Mouse (Mus musculus) mouse embryonic stem cell (cell line): ENCODE data around the gene Ccdc162.
"Not testable (repeated sequence)": the region's sequence is repeated elsewhere in the genome, so short reads cannot be mapped to it uniquely, and the experiment has no call there.

Experiments used
- in situ Hi-C, 2 experiments: fragments of 300-500 bp; cut with MboI; formaldehyde crosslinking; loops; 1 replicate in 1 of 2; 3 replicates in 1 of 2; pipeline ENCODE4 v1.14.3; 2019 to 2020; ENCODE audit warnings: low sequenced_read_pairs in 2 of 2, low pct_unique_long_range_greater_than_20kb in 1 of 2, mixed read lengths in 1 of 2; ENCODE audit not compliant: unreplicated experiment in 1 of 2

Ccdc162 gene

DNA sequence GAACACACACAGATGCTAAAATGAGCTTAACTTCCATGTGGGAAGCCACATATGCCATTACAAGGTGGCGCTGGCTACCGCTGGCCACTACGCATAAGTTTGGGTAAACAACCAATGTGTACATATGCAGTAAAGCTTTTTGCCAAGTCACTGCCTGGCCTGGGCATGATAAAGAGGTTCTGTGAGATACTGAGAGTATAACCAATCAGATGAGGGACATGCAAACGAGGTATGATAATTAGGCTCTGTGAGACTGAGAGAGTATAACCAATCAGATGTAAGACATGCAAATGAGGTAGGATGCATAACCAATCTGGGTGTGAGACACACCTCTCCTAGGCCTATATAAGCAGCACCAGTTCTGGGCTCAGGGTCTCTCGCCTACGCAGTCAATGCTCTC lies 56.8 kb downstream of the Ccdc162 start:
- in situ Hi-C loops = not testable (repeated sequence)

GRCm38 (mm10) chr10:41655684-41656083 lies 60.8 kb downstream of the Ccdc162 start:
- in situ Hi-C loops = not testable (repeated sequence)

DNA sequence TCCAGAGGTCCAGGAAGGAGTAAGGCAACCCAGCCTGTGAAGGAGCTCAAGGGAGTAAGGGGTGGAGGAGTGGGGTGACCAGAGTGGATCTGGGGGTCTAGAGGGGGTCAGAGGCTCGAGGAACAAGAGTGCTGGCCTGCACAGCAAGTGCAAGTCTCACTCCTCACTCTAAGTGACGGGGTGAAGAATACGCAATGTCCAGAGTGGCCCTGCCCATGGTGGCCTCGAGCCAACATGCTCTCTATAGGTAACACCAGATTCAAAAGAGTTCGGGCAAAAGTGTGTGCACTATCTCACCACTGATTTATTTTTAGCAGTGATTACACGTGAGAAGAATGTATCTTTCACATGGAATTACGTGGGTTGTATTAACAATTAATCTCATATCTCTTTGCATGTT lies 63.4 kb downstream of the Ccdc162 start:
- in situ Hi-C loops = no loop called here

DNA sequence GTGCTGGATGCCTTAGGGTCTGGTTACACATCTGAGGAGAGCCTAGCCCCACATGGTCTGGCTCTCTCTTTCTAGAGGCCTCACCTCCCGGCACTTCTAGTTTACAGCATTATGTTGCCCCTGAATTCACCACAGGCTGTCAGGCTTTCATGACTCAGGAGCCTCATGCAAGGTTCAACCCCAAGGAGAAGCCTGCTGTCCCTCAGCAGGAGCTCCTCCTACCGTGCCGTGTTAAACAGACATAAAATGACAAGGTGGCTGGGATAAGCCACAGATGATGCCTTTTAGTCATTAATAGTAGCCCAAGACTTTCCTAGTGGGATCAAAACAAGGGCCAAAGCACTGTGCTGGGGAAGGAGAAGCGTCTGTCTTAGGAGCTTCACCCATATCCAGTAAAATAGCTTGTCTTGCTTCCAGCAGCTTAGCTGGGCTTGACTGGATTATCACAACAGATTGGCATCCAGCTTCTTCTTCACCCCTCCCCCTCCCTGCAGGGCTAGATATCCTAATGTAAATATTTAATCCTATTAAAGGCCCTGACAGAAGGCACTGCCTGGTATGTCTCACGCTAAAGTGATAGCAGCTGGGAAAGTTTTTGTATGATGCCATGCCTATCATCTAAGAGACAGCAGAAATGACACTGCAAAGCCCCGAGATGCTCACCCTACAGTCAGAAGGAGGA lies 64.2 kb downstream of the Ccdc162 start:
- in situ Hi-C loops = no loop called here

DNA sequence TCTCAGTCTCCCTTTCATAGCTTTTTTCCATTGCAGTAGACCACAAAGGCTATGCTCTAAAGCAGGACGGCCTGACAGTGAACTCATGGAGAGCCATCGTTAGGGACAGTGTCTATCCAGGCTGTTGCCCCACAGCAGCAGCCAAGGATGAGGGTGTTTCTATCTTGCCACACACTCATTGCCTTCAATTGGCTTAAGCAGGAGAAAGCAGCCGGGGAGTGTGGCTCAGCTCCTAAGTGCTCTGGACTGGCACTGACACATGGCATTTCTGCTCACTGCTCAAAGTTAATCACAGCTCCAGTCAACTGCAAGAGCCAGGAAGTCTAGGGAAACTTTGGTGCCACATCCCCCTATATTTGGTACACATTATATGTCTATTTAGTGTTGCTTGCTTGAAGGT lies 64.9 kb downstream of the Ccdc162 start:
- in situ Hi-C loops = no loop called here

DNA sequence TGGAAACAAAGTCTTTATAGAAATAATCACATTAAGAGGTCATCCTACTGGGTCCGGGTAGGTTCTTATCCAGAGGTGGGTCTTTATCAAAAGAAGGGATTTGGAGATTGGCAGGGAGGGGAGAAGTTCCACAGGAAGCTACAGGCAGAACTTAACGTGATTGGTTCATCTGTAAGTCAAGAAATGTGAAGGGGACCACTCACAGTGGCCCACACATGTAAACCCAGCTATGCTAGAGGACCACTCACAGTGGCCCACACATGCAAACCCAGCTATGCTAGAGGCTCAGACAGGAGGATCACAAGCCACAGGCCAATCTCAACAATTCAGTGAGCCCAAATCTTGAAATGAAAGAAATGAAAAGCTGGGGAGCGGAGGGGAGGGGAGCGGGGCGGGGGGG lies 67.2 kb downstream of the Ccdc162 start:
- in situ Hi-C loops = loop anchor here in 1 of 2 experiments (25.0 kb wide), 1 partner anchor 637 kb away; no protein-coding TSS in a partner anchor

- in situ Hi-C loops = loop anchor here (10.0 to 25.0 kb wide), 3 partner anchors 114 to 626 kb away; partner anchors contain the start of gene Cd164 (in 1 of the 2)
Measured at GRCm38 (mm10) chr10:41638776-41639175, 77.7 kb downstream of the Ccdc162 start.

DNA sequence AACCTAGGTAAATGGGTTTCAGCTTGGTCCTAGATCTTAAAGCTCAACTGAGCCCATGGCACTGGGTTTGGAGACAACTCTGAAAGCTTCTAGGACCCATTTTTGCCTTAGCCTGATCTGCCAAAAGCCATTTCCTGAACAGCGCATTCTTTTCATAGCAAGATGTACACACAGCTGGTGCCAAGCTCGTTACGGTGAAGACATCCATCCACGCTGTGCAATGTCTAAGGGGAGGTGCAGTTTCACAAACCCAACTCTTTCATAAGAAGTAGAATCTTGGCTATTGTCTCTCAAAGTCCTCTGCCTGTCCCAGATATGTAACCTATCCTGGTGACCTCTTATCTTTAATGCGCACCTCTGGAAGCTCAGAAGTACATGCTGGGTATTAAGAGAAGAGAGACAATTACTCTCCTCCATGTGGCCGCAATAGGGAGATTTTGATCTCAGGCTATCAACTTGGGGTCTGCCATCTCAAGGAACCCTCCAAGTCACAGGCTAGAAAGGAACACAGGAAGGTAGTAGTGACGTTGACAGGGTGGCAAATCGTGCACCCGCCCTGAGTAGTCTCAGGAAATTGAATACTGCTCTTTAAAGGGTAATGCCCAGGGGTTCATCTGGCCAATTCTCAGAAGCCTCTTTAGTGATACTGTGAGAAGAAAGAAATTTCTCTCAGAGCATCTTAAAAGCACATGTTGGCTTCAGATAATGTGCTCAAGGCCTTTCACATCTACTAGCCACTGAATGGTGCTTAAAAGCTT lies 81.0 kb downstream of the Ccdc162 start:
- in situ Hi-C loops = loop anchor here (10.0 to 25.0 kb wide), 3 partner anchors 111 to 623 kb away; partner anchors contain the start of gene Cd164 (in 1 of the 2)

DNA sequence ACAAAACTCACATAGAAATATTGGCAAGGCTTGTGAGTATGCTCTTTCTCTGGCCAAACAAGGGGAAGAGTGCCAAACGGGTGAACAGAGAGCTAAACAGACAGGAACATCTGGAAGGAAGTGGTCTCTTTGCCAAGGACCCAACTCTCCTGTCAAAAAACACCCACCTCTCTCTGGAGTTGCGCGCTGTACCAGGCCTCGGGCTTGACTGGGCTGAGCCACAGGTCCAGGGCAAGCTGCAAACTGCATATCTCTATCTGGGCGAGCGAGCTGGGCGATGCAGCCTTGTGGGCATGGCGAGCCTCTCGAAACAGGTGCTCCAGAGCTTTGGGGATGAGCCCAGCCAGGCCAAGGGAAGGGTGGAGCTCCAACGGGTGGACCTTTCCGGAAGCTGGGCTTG lies 82.6 kb downstream of the Ccdc162 start:
- in situ Hi-C loops = loop anchor here (10.0 to 25.0 kb wide), 3 partner anchors 109 to 622 kb away; partner anchors contain the start of gene Cd164 (in 1 of the 2)

DNA sequence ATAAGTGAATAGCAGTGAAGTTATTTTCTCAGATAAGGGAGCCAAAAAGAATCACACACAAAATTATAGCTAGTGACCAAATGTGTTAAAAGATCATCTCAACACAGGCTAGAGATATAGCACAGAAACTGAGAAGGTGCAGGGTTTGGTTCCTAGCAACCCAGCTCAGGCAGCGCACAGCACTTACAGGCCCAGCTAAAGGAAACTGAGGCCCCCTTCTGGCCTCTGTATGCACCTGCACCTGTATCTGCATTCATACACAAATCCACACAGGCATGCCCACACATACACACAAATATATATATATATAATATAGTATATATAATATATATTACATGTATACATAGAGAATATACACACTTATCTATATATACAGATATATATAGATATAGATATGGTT lies 84.4 kb downstream of the Ccdc162 start:
- in situ Hi-C loops = loop anchor here (10.0 to 25.0 kb wide), 3 partner anchors 107 to 620 kb away; partner anchors contain the start of gene Cd164 (in 1 of the 2)

- in situ Hi-C loops = loop anchor here in 1 of 2 experiments (25.0 kb wide), 1 partner anchor 615 kb away; no protein-coding TSS in a partner anchor
Measured at GRCm38 (mm10) chr10:41626996-41627395, 89.4 kb downstream of the Ccdc162 start.

DNA sequence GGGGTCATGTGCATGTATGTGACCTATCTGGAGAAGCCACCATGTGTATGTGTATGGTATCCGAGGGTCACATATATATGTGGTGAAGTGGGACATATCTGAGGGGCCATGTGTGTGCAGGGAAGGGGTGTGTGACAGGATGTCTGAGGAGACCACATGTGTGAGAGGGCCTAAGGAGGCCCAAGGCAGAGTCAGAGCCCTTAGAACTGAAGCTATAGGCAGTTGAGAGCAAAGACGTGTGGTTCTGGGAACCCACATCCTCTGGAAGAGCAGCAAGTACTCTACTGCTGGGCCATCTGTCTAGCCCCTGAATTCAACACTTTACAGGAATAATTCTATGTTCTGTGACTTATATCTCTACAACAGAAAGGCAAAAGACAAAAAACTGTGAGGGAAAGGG lies 96.4 kb downstream of the Ccdc162 start:
- in situ Hi-C loops = no loop called here

GRCm38 (mm10) chr10:41615487-41615886 lies 100.9 kb downstream of the Ccdc162 start:
- in situ Hi-C loops = no loop called here

DNA sequence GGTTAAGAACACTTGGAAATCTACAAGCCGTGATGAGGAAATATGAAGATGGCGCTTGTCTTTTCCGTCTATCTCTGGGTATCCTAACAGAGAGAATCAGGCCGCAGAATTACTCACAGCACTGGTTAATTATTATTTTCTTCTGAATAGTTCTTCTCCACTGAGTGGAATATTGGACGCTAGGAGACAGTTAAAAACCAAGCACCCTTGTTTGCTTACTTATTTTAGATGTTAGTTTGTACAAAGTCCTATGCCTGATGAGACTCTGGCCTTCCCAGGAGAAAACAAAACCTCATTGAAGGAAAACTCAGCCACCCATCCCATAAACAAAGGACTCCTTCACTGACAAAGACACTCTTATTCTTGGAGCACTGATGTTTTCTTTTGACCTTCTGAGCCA lies 104.5 kb downstream of the Ccdc162 start:
- in situ Hi-C loops = no loop called here

GRCm38 (mm10) chr10:41609475-41609874 lies 107.0 kb downstream of the Ccdc162 start:
- in situ Hi-C loops = no loop called here

DNA sequence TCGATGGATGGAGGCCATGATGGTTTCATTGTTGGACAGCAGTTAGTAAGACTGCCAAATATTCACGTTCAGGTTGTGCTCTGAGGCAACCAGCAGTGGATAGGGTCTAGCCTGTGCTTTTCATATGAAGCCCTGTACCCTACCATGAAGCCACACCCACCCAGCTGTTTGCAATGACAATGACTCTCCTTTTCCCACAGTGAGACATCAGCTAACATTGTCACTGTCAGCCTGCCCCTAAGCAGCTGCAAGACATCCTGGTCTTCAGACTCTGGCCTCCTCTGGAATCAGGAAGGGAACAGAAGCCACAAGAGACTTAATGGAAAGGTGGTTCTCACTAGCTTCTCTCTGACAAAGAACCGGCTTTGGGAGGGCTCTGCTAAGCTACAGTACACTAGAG lies 107.9 kb downstream of the Ccdc162 start:
- in situ Hi-C loops = no loop called here

- in situ Hi-C loops = no loop called here
Measured at GRCm38 (mm10) chr10:41602667-41603066, 113.8 kb downstream of the Ccdc162 start.

- in situ Hi-C loops = no loop called here
Measured at GRCm38 (mm10) chr10:41601898-41602545, 114.4 kb downstream of the Ccdc162 start.

DNA sequence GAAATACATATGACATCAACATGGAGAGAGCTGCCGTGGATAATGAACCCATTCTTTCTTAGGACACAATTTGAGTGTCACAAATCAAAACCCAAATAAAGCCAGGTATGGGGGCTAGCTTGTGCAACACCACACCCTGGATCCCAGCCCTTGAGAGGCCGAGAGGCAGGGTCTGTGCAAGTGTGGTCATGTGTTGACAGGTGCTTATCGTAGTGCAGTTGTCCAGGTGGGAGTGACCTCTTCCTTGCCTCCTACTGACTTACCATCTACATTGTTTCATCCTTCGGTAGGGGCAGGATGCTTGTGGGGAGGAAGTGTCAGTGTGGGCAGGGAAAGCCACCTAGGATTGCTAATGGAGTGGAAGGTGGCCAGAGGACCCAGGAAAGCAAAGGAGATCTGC lies 115.1 kb downstream of the Ccdc162 start:
- in situ Hi-C loops = no loop called here
